Mouse (Mus musculus) neural tube, embryonic 12.5 days (tissue): ENCODE measurements around the gene Hdac7. TPM values are rescaled to one million over a fixed set of nuclear protein-coding genes. Genes with fewer than 3 reads are reported as not detected.
"Not testable (repeated sequence)": the region's sequence is repeated elsewhere in the genome, so short reads cannot be mapped to it uniquely, and the experiment has no call there.

ENCODE experiments used
- ATAC-seq: fragments of 200-750 bp; cut with Nextera tagmentation; 2 replicates; pipeline ENCODE4 v1.8.0; 2017; ENCODE audit warnings: low read depth, mild to moderate bottlenecking, moderate TSS enrichment, moderate library complexity; ENCODE audit not compliant: low FRiP score
- H3K27ac ChIP-seq: fragments of 300-500 bp; sonication (generic); 2 replicates; pipeline ENCODE4 v1.5.1; 2016
- H3K27me3 ChIP-seq: fragments of 300-500 bp; sonication (generic); replicated peaks from 2 replicates; pipeline ENCODE4 v1.6.1; 2016; ENCODE audit warnings: mild to moderate bottlenecking
- H3K36me3 ChIP-seq: fragments of 300-500 bp; sonication (generic); 2 replicates; pipeline ENCODE4 v1.6.1; 2016; ENCODE audit warnings: mild to moderate bottlenecking
- H3K4me1 ChIP-seq: fragments of 300-500 bp; sonication (generic); 2 replicates; pipeline ENCODE4 v1.6.1; 2016
- H3K4me2 ChIP-seq: fragments of 300-500 bp; sonication (generic); replicated peaks from 2 replicates; pipeline ENCODE4 v1.6.1; 2016; ENCODE audit warnings: mild to moderate bottlenecking
- H3K4me3 ChIP-seq: fragments of 300-500 bp; sonication (generic); 2 replicates; pipeline ENCODE4 v1.5.1; 2016
- H3K9ac ChIP-seq: fragments of 300-500 bp; sonication (generic); 2 replicates; pipeline ENCODE4 v1.6.1; 2016; ENCODE audit warnings: mild to moderate bottlenecking
- H3K9me3 ChIP-seq: fragments of 300-500 bp; sonication (generic); 2 replicates; pipeline ENCODE4 v1.6.1; 2016; ENCODE audit warnings: mild to moderate bottlenecking
- WGBS: fragments of 180-500 bp; shearing (Covaris S2); methylation state at CpG from one replicate; pipeline ENCODE4 v1.1.7; 2016; 5-methylcytosine and 5-hydroxymethylcytosine counted together
- polyA plus RNA-seq: library from polyadenylated mRNA; unstranded; fragments of >200 nt; fragmentation: Nextera tagmentation; extraction: Ambion mirVana; gene quantifications from 2 replicates; pipeline ENCODE4 v1.2.1, GENCODE M21; 2016

Hdac7 gene
- polyA plus RNA-seq, 1 experiment from 2014 or later, result 29.7 TPM

- 87% methylated on average over 19 of the region's 19 CpGs for WGBS
- Histone ChIP-seq H3K9me3 (peaks cover 9% of the 10 kb centered on the region; the same call in 1 of the 2 replicates), H3K27ac (no peak overlapping the region), H3K4me3 (no peak overlapping the region), H3K36me3 (no peaks in the 10 kb centered on the region), H3K27me3 (no peaks in the 10 kb centered on the region), H3K4me2 (no peak overlapping the region), H3K9ac (no peak overlapping the region), H3K4me1 (no peaks in the 10 kb centered on the region)
- ATAC-seq, result no peak
Observed at GRCm38 (mm10) chr15:97871055-97872030, 27.0 kb upstream of the Hdac7 start.

GRCm38 (mm10) chr15:97870116-97870515 lies 25.8 kb upstream of the Hdac7 start:
- H3K27me3 ChIP-seq, H3K36me3 ChIP-seq, H3K9ac ChIP-seq, H3K4me2 ChIP-seq, H3K27ac ChIP-seq, H3K4me3 ChIP-seq, H3K9me3 ChIP-seq, H3K4me1 ChIP-seq, ATAC-seq: not testable (repeated sequence)
- 80% methylated on average over 4 of the region's 4 CpGs for WGBS

GRCm38 (mm10) chr15:97868985-97869384 lies 24.7 kb upstream of the Hdac7 start:
- H3K9me3 ChIP-seq, result peaks cover 9% of the 10 kb centered on the region; the same call in 1 of the 2 replicates
- no peak for ATAC-seq
- no peak overlapping the region for H3K9ac ChIP-seq
- 86% methylated on average over 6 of the region's 6 CpGs for WGBS
- H3K36me3 ChIP-seq, result no peaks in the 10 kb centered on the region
- H3K4me3 ChIP-seq, result no peak overlapping the region
- no peak overlapping the region for H3K4me2 ChIP-seq
- H3K4me1 ChIP-seq, result no peaks in the 10 kb centered on the region
- no peaks in the 10 kb centered on the region for H3K27me3 ChIP-seq
- no peak overlapping the region for H3K27ac ChIP-seq

DNA sequence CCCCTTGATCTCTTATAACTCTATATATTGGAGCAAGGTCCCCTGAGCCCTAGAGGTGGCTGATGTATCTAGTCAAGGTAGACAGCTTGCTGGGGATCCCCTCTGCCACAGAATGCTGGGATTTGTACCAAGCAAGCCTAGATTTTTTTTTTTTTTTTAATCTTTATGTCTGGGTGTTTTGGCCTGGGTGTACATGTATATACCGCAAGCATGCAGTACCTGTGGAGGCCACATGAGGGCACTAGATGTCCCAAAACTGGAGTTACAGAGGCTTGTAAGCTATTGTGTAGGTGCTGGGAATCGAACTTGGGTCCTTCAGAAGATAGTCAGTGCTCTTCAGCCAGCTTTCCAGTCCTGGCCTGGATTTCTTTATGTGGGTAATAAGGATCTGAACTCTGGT lies 21.7 kb upstream of the Hdac7 start:
- ATAC-seq, result no peak
- 93% methylated on average over 2 of the region's 2 CpGs for WGBS

DNA sequence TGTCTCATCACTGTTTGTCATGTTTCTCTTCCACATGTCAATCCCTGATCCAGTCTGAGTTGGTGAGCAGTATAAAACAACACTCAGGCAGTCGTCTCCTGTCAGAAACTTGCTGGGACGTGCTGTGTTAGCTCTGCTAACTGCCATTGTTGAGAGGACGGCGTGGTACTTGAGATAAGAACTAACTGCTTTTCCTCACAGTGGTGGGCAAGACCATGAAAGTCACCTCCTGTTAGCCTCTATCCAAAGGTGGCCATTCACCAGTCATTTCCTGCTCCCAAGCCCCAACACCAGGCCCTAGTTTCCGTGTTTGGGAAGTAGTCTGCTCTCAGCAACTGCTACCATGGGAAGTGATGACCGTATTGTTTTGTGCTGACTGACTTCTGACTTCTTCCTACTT lies 20.9 kb upstream of the Hdac7 start:
- Histone ChIP-seq H3K27ac (no peak overlapping the region), H3K4me2 (no peak overlapping the region), H3K9me3 (peaks cover 9% of the 10 kb centered on the region; the same call in 1 of the 2 replicates), H3K27me3 (no peaks in the 10 kb centered on the region), H3K4me3 (no peak overlapping the region), H3K36me3 (no peaks in the 10 kb centered on the region), H3K4me1 (no peaks in the 10 kb centered on the region), H3K9ac (no peak overlapping the region)
- ATAC-seq, result no peak
- WGBS, result 74% methylated on average over 6 of the region's 6 CpGs

More for the DNA sequence above, 21.7 kb upstream of the Hdac7 start:
- H3K27me3 ChIP-seq, result no peaks in the 10 kb centered on the region
- H3K36me3 ChIP-seq, result no peaks in the 10 kb centered on the region
- H3K9ac ChIP-seq, result no peak overlapping the region
- no peak overlapping the region for H3K4me2 ChIP-seq
- H3K9me3 ChIP-seq, result peaks cover 9% of the 10 kb centered on the region; the same call in 1 of the 2 replicates
- no peaks in the 10 kb centered on the region for H3K4me1 ChIP-seq
- H3K4me3 ChIP-seq, result no peak overlapping the region
- H3K27ac ChIP-seq, result no peak overlapping the region

GRCm38 (mm10) chr15:97864361-97865045 lies 20.2 kb upstream of the Hdac7 start:
- H3K4me3 ChIP-seq, result no peak overlapping the region
- 81% methylated on average over 8 of the region's 8 CpGs for WGBS
- H3K9me3 ChIP-seq, result peaks cover 9% of the 10 kb centered on the region; the same call in 1 of the 2 replicates
- H3K27me3 ChIP-seq, result no peaks in the 10 kb centered on the region
- no peak overlapping the region for H3K4me2 ChIP-seq
- H3K27ac ChIP-seq, result no peak overlapping the region
- H3K4me1 ChIP-seq, result no peaks in the 10 kb centered on the region
- H3K9ac ChIP-seq, result no peak overlapping the region
- H3K36me3 ChIP-seq, result no peaks in the 10 kb centered on the region
- ATAC-seq, result no peak

- Histone ChIP-seq H3K27me3 (no peaks in the 10 kb centered on the region), H3K9me3 (peaks cover 9% of the 10 kb centered on the region; the same call in 1 of the 2 replicates), H3K4me1 (no peaks in the 10 kb centered on the region), H3K9ac (no peak overlapping the region), H3K36me3 (no peaks in the 10 kb centered on the region), H3K27ac (no peak overlapping the region), H3K4me2 (no peak overlapping the region), H3K4me3 (no peak overlapping the region)
- 87% methylated on average over 18 of the region's 18 CpGs for WGBS
- no peak for ATAC-seq
Observed at GRCm38 (mm10) chr15:97863494-97863881, 19.2 kb upstream of the Hdac7 start.

DNA sequence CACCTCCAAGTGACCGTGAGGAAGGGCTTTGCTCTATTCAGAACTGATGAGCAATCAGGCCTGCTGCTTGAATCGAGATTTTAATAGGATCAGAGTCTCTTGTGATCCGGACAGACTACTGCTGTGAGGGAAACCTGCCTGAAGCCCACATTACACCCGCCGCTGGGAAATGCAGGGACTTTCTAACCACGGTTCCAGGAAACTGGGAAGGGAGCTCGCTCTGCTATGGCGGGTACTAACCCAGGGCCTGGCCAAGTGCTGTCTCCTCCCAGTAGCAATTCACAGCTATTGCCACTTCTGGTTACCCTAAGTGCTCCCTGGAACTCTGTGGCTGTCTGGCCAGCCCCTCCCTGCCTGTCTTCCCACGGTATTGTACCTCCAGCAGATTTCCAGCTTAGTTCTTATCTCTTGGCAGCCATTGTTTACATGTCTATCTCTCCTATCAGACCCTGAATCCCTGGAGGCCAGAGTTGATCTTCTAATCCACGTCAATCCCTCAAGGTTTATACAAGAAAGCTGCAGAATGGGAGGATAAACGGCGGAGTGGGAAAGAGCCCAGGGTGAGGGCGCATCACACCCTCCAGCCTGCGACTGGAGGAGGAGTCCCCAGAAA lies 18.7 kb upstream of the Hdac7 start:
- Histone ChIP-seq H3K27me3 (no peaks in the 10 kb centered on the region), H3K9me3 (peaks cover 9% of the 10 kb centered on the region; the same call in 1 of the 2 replicates), H3K9ac (no peak overlapping the region), H3K4me2 (no peak overlapping the region), H3K4me1 (no peaks in the 10 kb centered on the region), H3K27ac (no peak overlapping the region), H3K4me3 (no peak overlapping the region), H3K36me3 (no peaks in the 10 kb centered on the region)
- WGBS, result 67% methylated on average over 14 of the region's 14 CpGs
- no peak for ATAC-seq

DNA sequence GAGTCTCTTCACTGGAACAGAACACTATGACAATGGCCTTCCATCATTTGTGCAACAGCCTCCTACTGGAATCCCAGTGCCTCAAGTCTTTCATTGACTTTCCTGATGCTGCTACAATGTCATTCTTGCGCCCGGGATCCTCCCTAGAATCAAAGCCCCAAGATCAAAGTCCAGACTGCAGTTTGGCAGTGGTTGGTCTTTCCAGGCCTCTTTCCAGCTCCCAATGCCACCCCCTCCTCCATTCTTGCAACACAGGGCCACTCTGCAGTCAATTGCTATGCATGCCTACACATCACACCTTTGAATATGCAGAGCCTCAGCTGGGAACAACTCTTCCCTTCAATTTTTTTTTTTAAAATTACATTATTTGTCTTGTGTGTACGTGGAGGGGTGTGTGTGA lies 16.1 kb upstream of the Hdac7 start:
- Histone ChIP-seq H3K4me2 (no peak overlapping the region), H3K27me3 (no peaks in the 10 kb centered on the region), H3K36me3 (no peaks in the 10 kb centered on the region), H3K4me3 (no peak overlapping the region), H3K4me1 (no peaks in the 10 kb centered on the region), H3K9ac (no peak overlapping the region), H3K27ac (no peak overlapping the region), H3K9me3 (no peaks in the 10 kb centered on the region)
- WGBS, result 81% methylated on average over 3 of the region's 3 CpGs
- no peak for ATAC-seq

DNA sequence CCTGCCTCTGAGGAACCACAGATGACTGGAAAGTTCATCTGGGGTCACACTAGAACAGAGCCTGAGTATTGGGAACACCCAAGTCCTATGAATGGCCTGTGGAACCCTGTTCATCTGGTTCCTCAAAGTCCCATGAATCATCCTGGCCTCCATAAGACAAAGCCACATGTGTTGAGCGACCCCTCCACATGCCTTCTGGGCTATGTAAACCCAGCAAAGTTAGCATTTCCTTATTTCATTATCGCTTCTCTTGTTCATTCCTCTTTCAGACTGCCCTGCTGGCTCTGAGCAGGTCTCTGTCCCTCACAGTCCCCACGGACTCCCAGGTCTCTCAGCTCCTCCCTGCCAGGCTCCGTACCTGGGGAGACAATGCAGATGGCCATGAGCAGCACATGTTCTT lies 14.1 kb upstream of the Hdac7 start:
- no peaks in the 10 kb centered on the region for H3K27me3 ChIP-seq
- no peaks in the 10 kb centered on the region for H3K4me1 ChIP-seq
- no peak overlapping the region for H3K27ac ChIP-seq
- H3K9me3 ChIP-seq, result no peaks in the 10 kb centered on the region
- 84% methylated on average over 4 of the region's 4 CpGs for WGBS
- H3K4me3 ChIP-seq, result no peak overlapping the region
- no peaks in the 10 kb centered on the region for H3K36me3 ChIP-seq
- no peak overlapping the region for H3K9ac ChIP-seq
- H3K4me2 ChIP-seq, result no peak overlapping the region
- no peak for ATAC-seq

DNA sequence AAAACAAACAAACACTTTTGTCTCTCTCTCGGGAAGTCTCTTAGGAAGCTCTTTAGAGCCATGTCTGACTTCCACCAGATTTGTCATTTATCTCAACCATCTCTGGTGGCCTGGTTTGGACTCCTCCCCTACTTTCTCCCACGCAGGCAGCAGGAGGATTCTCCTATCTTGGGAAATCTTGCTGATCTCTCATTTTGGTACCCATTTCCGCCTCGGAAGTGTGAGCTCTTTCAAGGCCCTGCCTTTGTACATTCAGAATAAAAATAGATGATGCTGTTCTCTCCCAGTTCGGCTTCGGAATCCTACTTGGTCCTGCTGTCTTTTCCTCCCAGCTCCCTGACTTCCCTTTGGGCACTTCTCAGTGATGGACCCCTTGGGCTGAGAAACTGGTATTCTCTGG lies 10.2 kb upstream of the Hdac7 start:
- Histone ChIP-seq H3K27ac (no peak overlapping the region), H3K9ac (no peak overlapping the region), H3K27me3 (no peaks in the 10 kb centered on the region), H3K4me1 (no peaks in the 10 kb centered on the region), H3K4me2 (no peak overlapping the region), H3K4me3 (no peak overlapping the region), H3K9me3 (no peaks in the 10 kb centered on the region), H3K36me3 (no peaks in the 10 kb centered on the region)
- no peak for ATAC-seq
- WGBS, result 77% methylated on average over 6 of the region's 6 CpGs

GRCm38 (mm10) chr15:97854059-97854458 lies 9.8 kb upstream of the Hdac7 start:
- no peak overlapping the region for H3K9ac ChIP-seq
- H3K4me3 ChIP-seq, result no peak overlapping the region
- ATAC-seq, result no peak
- H3K36me3 ChIP-seq, result no peaks in the 10 kb centered on the region
- no peaks in the 10 kb centered on the region for H3K4me1 ChIP-seq
- H3K4me2 ChIP-seq, result no peak overlapping the region
- no peaks in the 10 kb centered on the region for H3K27me3 ChIP-seq
- WGBS, result 54% methylated on average over 8 of the region's 8 CpGs
- no peaks in the 10 kb centered on the region for H3K9me3 ChIP-seq
- H3K27ac ChIP-seq, result no peak overlapping the region
